Mouse (Mus musculus): Measurements from ENCODE around the gene Olfr1185-ps1. TPM values are rescaled to one million over a fixed set of nuclear protein-coding genes. Genes with fewer than 3 reads are reported as not detected.
"Not testable (repeated sequence)": the region's sequence is repeated elsewhere in the genome, so short reads cannot be mapped to it uniquely, and the experiment has no call there.

Gene Olfr1185-ps1
- not detected for total RNA-seq (2021)
- long read RNA-seq, experiment 1 = 0 reads
- long read RNA-seq, experiment 2 = 0 reads

GRCm38 (mm10) chr2:88493020-88493419 is at the start of gene Olfr1185-ps1:
Gene Olfr1185-ps1, plus strand, starts transcription at chr2:88493320.
- no peak for DNase-seq

GRCm38 (mm10) chr2:88449031-88449430 is 44.1 kb upstream of the Olfr1185-ps1 start, which contains the start of gene Gm13757:
Gene Gm13757, minus strand, starts transcription at chr2:88449131.
- no peak for DNase-seq

- DNase-seq = not testable (repeated sequence)
Measured at GRCm38 (mm10) chr2:88454567-88454966, 38.6 kb upstream of the Olfr1185-ps1 start, which contains the start of gene Olfr1183. Gene Olfr1183, plus strand, starts transcription at chr2:88454867.

- no peak for DNase-seq
Measured at GRCm38 (mm10) chr2:88483298-88483697, 9.8 kb upstream of the Olfr1185-ps1 start, which contains the start of gene Olfr1184. Gene Olfr1184, plus strand, starts transcription at chr2:88483598.

GRCm38 (mm10) chr2:88518251-88518650 is 25.1 kb downstream of the Olfr1185-ps1 start, which contains the start of gene Olfr1186:
Gene Olfr1186, plus strand, starts transcription at chr2:88518551.
- DNase-seq = no peak

- DNase-seq = no peak
Measured at GRCm38 (mm10) chr2:88525720-88526119, 32.6 kb downstream of the Olfr1185-ps1 start.

Other genes starting within 250 kb of the Olfr1185-ps1 start
- not detected for gene Olfr1173, start 213.4 kb upstream of the Olfr1185-ps1 start, total RNA-seq (2021)
- not detected for gene Olfr1174-ps, start 178.2 kb upstream of the Olfr1185-ps1 start, total RNA-seq (2021)
- not detected for gene Olfr1175-ps, start 166.1 kb upstream of the Olfr1185-ps1 start, total RNA-seq (2021)
- gene Olfr1176, start 156.6 kb upstream of the Olfr1185-ps1 start, total RNA-seq (2021) = not detected
- gene Olfr1177-ps, start 146.8 kb upstream of the Olfr1185-ps1 start, total RNA-seq (2021) = not detected
- not detected for gene Olfr1178, start 106.3 kb upstream of the Olfr1185-ps1 start, total RNA-seq (2021)
- gene Olfr1179, start 86.9 kb upstream of the Olfr1185-ps1 start, total RNA-seq (2021) = not detected
- gene Olfr1180, start 74.2 kb upstream of the Olfr1185-ps1 start, total RNA-seq (2021) = not detected
- gene Olfr1181, start 67.1 kb upstream of the Olfr1185-ps1 start, total RNA-seq (2021) = not detected
- gene Gm13757, start 44.2 kb upstream of the Olfr1185-ps1 start, total RNA-seq (2021) = not detected
- not detected for gene Olfr1183, start 38.5 kb upstream of the Olfr1185-ps1 start, total RNA-seq (2021)
- gene Olfr1184, start 9.7 kb upstream of the Olfr1185-ps1 start, total RNA-seq (2021) = not detected
- gene Olfr1186, start 25.2 kb downstream of the Olfr1185-ps1 start, total RNA-seq (2021) = not detected
- not detected for gene Olfr1188, start 63.6 kb downstream of the Olfr1185-ps1 start, total RNA-seq (2021)
- not detected for gene Olfr1189, start 93.1 kb downstream of the Olfr1185-ps1 start, total RNA-seq (2021)
- gene Olfr1191-ps1, start 147.2 kb downstream of the Olfr1185-ps1 start, total RNA-seq (2021) = under 1 TPM in 1 of 2 experiments, not detected in 1; 0.05 TPM
- not detected for gene Olfr1192-ps1, start 155.2 kb downstream of the Olfr1185-ps1 start, total RNA-seq (2021)
- not detected for gene Olfr1193, start 182.3 kb downstream of the Olfr1185-ps1 start, total RNA-seq (2021)
- gene Olfr1195, start 195.9 kb downstream of the Olfr1185-ps1 start, total RNA-seq (2021) = not detected
- not detected for gene Olfr1196, start 211.3 kb downstream of the Olfr1185-ps1 start, total RNA-seq (2021)
- gene Olfr1197, start 239.0 kb downstream of the Olfr1185-ps1 start, total RNA-seq (2021) = not detected

All from gastrocnemius, postnatal 25 days (tissue).